Mouse (Mus musculus) testis, adult 2 months (tissue): ENCODE measurements at regions not wholly inside any gene's neighbourhood (a gene's known extent, or its start where the extent isn't known, plus 50 kb on each side); places are given as distances from the start of the nearest gene placed in this dataset.
A peak's percentile ranks its signal among the peaks of the same experiment; 100 is the strongest.

Experiments
- H3K27ac ChIP-seq: fragments of 200-500 bp; 2 replicates; pipeline ENCODE4 v1.5.1; 2012; ENCODE audit warnings: low read depth, low read length; ENCODE audit not compliant: control insufficient read depth, insufficient read depth
- H3K27me3 ChIP-seq: fragments of 200-500 bp; 2 replicates; pipeline ENCODE4 v1.6.1; 2012; ENCODE audit warnings: mild to moderate bottlenecking, low read length, moderate library complexity; ENCODE audit not compliant: control insufficient read depth, insufficient read depth
- H3K36me3 ChIP-seq: fragments of 200-500 bp; 2 replicates; pipeline ENCODE4 v1.6.1; 2012; ENCODE audit warnings: mild to moderate bottlenecking, low read length; ENCODE audit not compliant: control insufficient read depth, insufficient read depth
- H3K4me1 ChIP-seq: fragments of 200-500 bp; 2 replicates; pipeline ENCODE4 v1.6.1; 2012; ENCODE audit warnings: low read length; ENCODE audit not compliant: control insufficient read depth, insufficient read depth
- H3K4me3 ChIP-seq: fragments of 200-500 bp; 2 replicates; pipeline ENCODE4 v1.5.1; 2012; ENCODE audit warnings: low read depth, mild to moderate bottlenecking, low read length, moderate library complexity, mixed read lengths; ENCODE audit not compliant: control insufficient read depth
- CTCF ChIP-seq: fragments of 200-500 bp; IDR thresholded peaks from 2 replicates; pipeline ENCODE4 v1.5.1; 2012; ENCODE audit warnings: low read depth, mild to moderate bottlenecking, inconsistent platforms, low read length, moderate library complexity; ENCODE audit not compliant: control insufficient read depth, insufficient read depth, insufficient replicate concordance
- POLR2A ChIP-seq: fragments of 200-500 bp; IDR thresholded peaks from 2 replicates; pipeline ENCODE4 v1.6.1; 2012; ENCODE audit warnings: low read depth, mild to moderate bottlenecking, inconsistent platforms, low read length, moderate library complexity; ENCODE audit not compliant: control insufficient read depth

GRCm38 (mm10) chr13:44607316-44608285, 121.7 kb upstream of the Jarid2 start:
- TF ChIP-seq POLR2A (no peak), CTCF (no peak)
- H3K27me3 ChIP-seq = no peaks in the 10 kb centered on the region
- H3K4me1 ChIP-seq = no peaks in the 10 kb centered on the region; the same call in 1 of the 2 replicates
- no peaks in the 10 kb centered on the region for H3K36me3 ChIP-seq
- H3K27ac ChIP-seq = no peak overlapping the region
- H3K4me3 ChIP-seq = peak overlapping the region; percentile 43

GRCm38 (mm10) chr13:44608286-44608675, 121.0 kb upstream of the Jarid2 start:
- TF ChIP-seq CTCF (no peak), POLR2A (no peak)

GRCm38 (mm10) chr13:44608681-44609335, 120.5 kb upstream of the Jarid2 start:
- Histone ChIP-seq H3K36me3 (no peaks in the 10 kb centered on the region), H3K27ac (no peak overlapping the region), H3K4me1 (no peaks in the 10 kb centered on the region; the same call in 1 of the 2 replicates), H3K4me3 (no peak overlapping the region), H3K27me3 (no peaks in the 10 kb centered on the region)
- TF ChIP-seq POLR2A (no peak), CTCF (no peak)

More at GRCm38 (mm10) chr13:44608286-44608675, 121.0 kb upstream of the Jarid2 start:
- no peaks in the 10 kb centered on the region; the same call in 1 of the 2 replicates for H3K4me1 ChIP-seq
- no peak overlapping the region for H3K4me3 ChIP-seq
- H3K27ac ChIP-seq = no peak overlapping the region
- H3K36me3 ChIP-seq = no peaks in the 10 kb centered on the region
- H3K27me3 ChIP-seq = no peaks in the 10 kb centered on the region

- H3K36me3 ChIP-seq = no peaks in the 10 kb centered on the region
- no peaks in the 10 kb centered on the region; the same call in 1 of the 2 replicates for H3K4me1 ChIP-seq
- TF ChIP-seq CTCF (no peak), POLR2A (no peak)
- H3K4me3 ChIP-seq = no peak overlapping the region
- H3K27ac ChIP-seq = no peak overlapping the region
- no peaks in the 10 kb centered on the region for H3K27me3 ChIP-seq
These were observed 119.7 kb upstream of the Jarid2 start for GRCm38 (mm10) chr13:44609606-44610005.

GRCm38 (mm10) chr13:44615696-44616095, 113.6 kb upstream of the Jarid2 start:
- Histone ChIP-seq H3K27me3 (no peaks in the 10 kb centered on the region), H3K4me3 (no peak overlapping the region), H3K4me1 (no peaks in the 10 kb centered on the region), H3K36me3 (no peaks in the 10 kb centered on the region), H3K27ac (no peak overlapping the region)
- no peak for TF ChIP-seq CTCF
- TF ChIP-seq POLR2A = no peak

GRCm38 (mm10) chr13:44618368-44618767, 110.9 kb upstream of the Jarid2 start:
- no peak overlapping the region for H3K27ac ChIP-seq
- H3K4me1 ChIP-seq = no peaks in the 10 kb centered on the region
- H3K4me3 ChIP-seq = no peak overlapping the region
- no peak for TF ChIP-seq POLR2A
- TF ChIP-seq CTCF = no peak
- no peaks in the 10 kb centered on the region for H3K27me3 ChIP-seq
- H3K36me3 ChIP-seq = no peaks in the 10 kb centered on the region

GRCm38 (mm10) chr13:44622661-44623355, 106.5 kb upstream of the Jarid2 start:
- H3K27me3 ChIP-seq = no peaks in the 10 kb centered on the region
- H3K36me3 ChIP-seq = no peaks in the 10 kb centered on the region
- TF ChIP-seq POLR2A (no peak), CTCF (no peak)
- H3K4me3 ChIP-seq = no peak overlapping the region
- no peaks in the 10 kb centered on the region; the same call in 1 of the 2 replicates for H3K4me1 ChIP-seq
- H3K27ac ChIP-seq = no peak overlapping the region
